In genomic region chr9:63132673-63133601, GRCm38 (mm10) we compare ENCODE assay signal across 8 mouse cellular contexts. TPM values are rescaled to one million over a fixed set of nuclear protein-coding genes. Genes with fewer than 3 reads are reported as not detected.
DNase-seq lines count a peak whose midpoint lies in the region; ATAC-seq lines count a peak whose summit lies in the region.

No protein-coding gene starts in this region.

- H3K9me3 ChIP-seq in midbrain, embryonic 11.5 days (ENCODE audit: control insufficient read depth, low read length) = no peaks in the 10 kb centered on the region

- H3K36me3 ChIP-seq in midbrain, embryonic 11.5 days (ENCODE audit: control insufficient read depth, insufficient read depth, low read length) = no peaks in the 10 kb centered on the region

- peak; percentile 94 for ATAC-seq in granulocyte monocyte progenitor cell, adult 5-6 weeks (replicated peaks; ENCODE audit: poor library complexity, severe bottlenecking)
- peak; percentile 99 for ATAC-seq in midbrain, embryonic 11.5 days (ENCODE audit: low FRiP score)

- peaks cover 51% of the 10 kb centered on the region for H3K27me3 ChIP-seq in midbrain, embryonic 11.5 days (ENCODE audit: control insufficient read depth, insufficient read depth, low read length)

- under 1% methylated on average over 48 of the region's 48 CpGs for WGBS in midbrain, embryonic 11.5 days

- peak overlapping the region; percentile 74 for H3K9ac ChIP-seq in midbrain, embryonic 11.5 days (ENCODE audit: low read length)

- H3K4me1 ChIP-seq in midbrain, embryonic 11.5 days (ENCODE audit: control insufficient read depth, insufficient read depth, low read length) = peaks cover 19% of the 10 kb centered on the region

- DNase-seq in adrenal gland, adult 2 months = peak; percentile 97
- DNase-seq in embryo, embryonic 11 days = peak; percentile 96
- DNase-seq in kidney, adult 11 months = peak; percentile 96
- peak; percentile 93 for DNase-seq in left cerebral cortex, postnatal 4 days
- peak; percentile 100 for DNase-seq in midbrain, embryonic 11.5 days (ENCODE audit: low spot score, missing footprints)
- peak; percentile 88 for DNase-seq in right cerebral cortex, postnatal 4 days
- peak; percentile 95 for DNase-seq in yolk sac, embryonic 10.5 days (ENCODE audit: low spot score)

- no peak overlapping the region for H3K27ac ChIP-seq in midbrain, embryonic 11.5 days (ENCODE audit: low read depth, low read length)

- peak overlapping the region; percentile 90 for H3K4me2 ChIP-seq in midbrain, embryonic 11.5 days

- intact Hi-C loops in left cerebral cortex, postnatal 4 days (cut with DNase I) = loop anchor here (10.0 kb wide), 3 partner anchors 332 to 848 kb away; partner anchors contain the start of genes Aagab, Iqch and Spesp1

- peak overlapping the region; percentile 67 for H3K4me3 ChIP-seq in midbrain, embryonic 11.5 days (ENCODE audit: low read depth, low read length)

RNA-seq across cellular contexts. Expression of gene Skor1, which starts 15.8 kb away (rescaled TPM):
- total RNA-seq in adrenal gland, adult 2 months (2021) = under 1 TPM in 1 of 2 experiments, not detected in 1; 0.14 TPM
- polyA plus RNA-seq in adrenal gland, adult 2 months (2012; rRNA removed) = 0.04 and 0.11 TPM in 2 replicates
- not detected in 2 replicates for total RNA-seq in granulocyte monocyte progenitor cell, adult 5-6 weeks (2014; fragmentation: Nextera tagmentation)
- not detected in 2 replicates for total RNA-seq in granulocyte monocyte progenitor cell, adult 5-6 weeks (2017)
- under 1 TPM; 0.10 to 0.56 TPM for total RNA-seq in left cerebral cortex, postnatal 4 days (2021)
- 0.05 and 0.10 TPM in 2 replicates for polyA plus RNA-seq in midbrain, embryonic 11.5 days (2014; fragmentation: Nextera tagmentation; extraction: Ambion mirVana)
